Mouse (Mus musculus): ENCODE measurements around the gene Npm3.

GRCm38 (mm10) chr19:45722188-45722587 lies 27.2 kb downstream of the Npm3 start:
- TF ChIP-seq POLR2A (IDR thresholded peaks at IDR 0.05; ENCODE audit: extremely low read depth, insufficient read depth, low read length), result no peak
- no peak for TF ChIP-seq CTCF (IDR thresholded peaks at IDR 0.05; ENCODE audit: extremely low read depth, insufficient read depth, low read length)

Data from cortical plate, adult 2 months (tissue).